Mouse (Mus musculus) brain, adult 10 weeks (tissue): ENCODE results near the gene Gm20765. TPM values are rescaled to one million over a fixed set of nuclear protein-coding genes. Genes with fewer than 3 reads are reported as not detected.

Experiments used
- polyA plus RNA-seq: library from polyadenylated mRNA; stranded (reverse); fragments of 350-450 nt; fragmentation: Illumina TruSeq; extraction: RNeasy Lipid Tissue Mini Kit (QIAGEN cat#74804); gene quantifications from one replicate; pipeline ENCODE4 v1.2.3, GENCODE M21; 2015; ENCODE audit warnings: low read depth, low replicate concordance

Gm20765 gene
- not detected for polyA plus RNA-seq

GRCm38 (mm10) chr10:104185233-104185632 is at the start of gene Gm20765:
Gene Gm20765, plus strand, starts transcription at chr10:104185533.

GRCm38 (mm10) chr10:104142687-104143086 is 42.6 kb upstream of the Gm20765 start, which contains the start of gene Gm21293:
Gene Gm21293, plus strand, starts transcription at chr10:104142987.

GRCm38 (mm10) chr10:104151197-104151596 is 34.1 kb upstream of the Gm20765 start, which contains the start of gene Gm6763:
Gene Gm6763, plus strand, starts transcription at chr10:104151497.

GRCm38 (mm10) chr10:104159706-104160105 is 25.6 kb upstream of the Gm20765 start, which contains the start of gene Gm8764:
Gene Gm8764, plus strand, starts transcription at chr10:104160006.

GRCm38 (mm10) chr10:104168215-104168614 is 17.1 kb upstream of the Gm20765 start, which contains the start of gene Gm21304:
Gene Gm21304, plus strand, starts transcription at chr10:104168515.

GRCm38 (mm10) chr10:104176724-104177123 is 8.6 kb upstream of the Gm20765 start, which contains the start of gene Gm21312:
Gene Gm21312, plus strand, starts transcription at chr10:104177024.

GRCm38 (mm10) chr10:104193742-104194141 is 8.4 kb downstream of the Gm20765 start, which contains the start of gene Gm4340:
Gene Gm4340, plus strand, starts transcription at chr10:104194042.

Other genes starting within 250 kb of the Gm20765 start
- gene Gm21293, start 42.5 kb upstream of the Gm20765 start, polyA plus RNA-seq, result not detected
- not detected for gene Gm6763, start 34.0 kb upstream of the Gm20765 start, polyA plus RNA-seq
- gene Gm8764, start 25.5 kb upstream of the Gm20765 start, polyA plus RNA-seq, result not detected
- gene Gm21304, start 17.0 kb upstream of the Gm20765 start, polyA plus RNA-seq, result not detected
- gene Gm21312, start 8.5 kb upstream of the Gm20765 start, polyA plus RNA-seq, result not detected
- not detected for gene Gm4340, start 8.5 kb downstream of the Gm20765 start, polyA plus RNA-seq